Mouse (Mus musculus) gastrocnemius, adult 18-20 months (tissue): ENCODE measurements around the gene Cerk. TPM values are rescaled to one million over a fixed set of nuclear protein-coding genes. Genes with fewer than 3 reads are reported as not detected.

Experiments
- DNase-seq: peaks from one replicate; pipeline ENCODE4 v3.0.0; 2021; ENCODE audit warnings: low spot score
- total RNA-seq, 2 experiments: library from RNA; stranded (reverse); gene quantifications; 2 replicates each; pipeline ENCODE4 v1.2.3; 2021

Gene Cerk
- total RNA-seq, 2 experiments from 2014 or later: 4.3 to 5.1 TPM

DNA sequence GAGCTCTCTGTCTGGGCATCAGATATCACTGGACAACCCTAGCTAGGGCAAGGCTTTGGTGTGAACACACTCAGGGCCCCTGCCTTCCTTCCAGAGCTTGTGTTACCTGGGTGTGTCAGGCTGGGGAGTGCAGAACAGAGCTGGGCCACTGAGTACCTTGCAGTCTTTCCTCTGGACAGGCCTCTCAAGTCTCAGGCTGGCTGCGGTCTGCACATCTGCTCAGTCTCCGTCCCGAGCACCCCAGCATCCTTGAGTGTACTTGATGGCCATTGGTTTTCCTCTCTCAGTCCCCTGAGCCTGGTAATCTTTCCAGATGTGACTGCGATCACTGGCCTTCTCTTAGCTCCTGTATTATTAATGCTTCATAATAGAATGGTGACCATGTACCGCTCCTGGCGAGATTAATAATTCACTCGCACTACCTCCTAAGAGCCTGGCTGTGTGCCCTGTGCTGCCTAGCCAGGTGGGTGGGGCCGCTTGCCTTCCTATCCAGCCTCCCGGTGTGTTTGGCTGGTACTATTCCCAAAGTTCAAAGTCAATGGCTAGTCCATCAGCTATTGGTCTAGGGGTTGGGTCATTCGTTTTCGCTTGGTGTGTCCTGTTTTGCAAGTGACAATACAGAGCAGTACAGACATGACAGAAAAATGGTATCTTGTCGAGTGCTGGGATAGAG lies 93.8 kb downstream of the Cerk start:
- DNase-seq: no peak

GRCm38 (mm10) chr15:86091201-86091997 lies 94.5 kb downstream of the Cerk start:
- DNase-seq: no peak

GRCm38 (mm10) chr15:86090578-86090977 lies 95.4 kb downstream of the Cerk start:
- no peak for DNase-seq

DNA sequence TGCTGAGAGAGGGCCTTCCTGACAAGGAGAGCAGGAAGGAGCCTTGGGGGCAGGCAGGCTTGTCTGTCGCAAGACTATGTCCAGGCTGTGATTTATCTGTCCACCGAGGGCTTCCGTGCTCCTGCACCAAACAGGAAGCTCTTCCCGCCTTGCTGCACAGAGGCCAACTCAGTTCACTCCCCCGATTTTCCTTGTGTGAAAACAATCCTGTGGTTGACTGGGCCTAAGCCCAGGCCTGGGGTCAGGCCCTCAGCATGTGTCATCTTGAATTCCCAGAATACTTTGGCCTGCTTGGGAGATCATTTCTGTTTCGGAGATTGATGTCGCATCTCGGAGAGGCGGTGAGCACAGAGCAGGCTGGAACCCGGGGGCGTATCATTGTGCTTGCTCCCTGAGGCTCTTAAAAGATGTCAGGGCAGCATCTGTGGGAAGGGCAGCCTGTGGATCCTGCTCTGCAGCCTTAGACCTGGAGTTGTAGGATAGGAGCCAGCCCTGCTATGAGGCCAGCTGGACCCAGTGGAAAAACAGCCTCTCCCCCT lies 95.9 kb downstream of the Cerk start:
- DNase-seq: peak; percentile 83

Other genes with a start within 250 kb of the Cerk start
- gene Celsr1, start 152.4 kb downstream of the Cerk start, total RNA-seq: under 1 TPM; 0.24 to 0.32 TPM
- gene Gramd4, start 128.4 kb downstream of the Cerk start, total RNA-seq: 10 to 100 TPM in 1 of 2 experiments, 1 to 10 TPM in 1; 7.6 to 12.1 TPM
- gene Tbc1d22a, start 28.3 kb upstream of the Cerk start, total RNA-seq: 10 to 100 TPM; 15.6 to 17.1 TPM